Mouse (Mus musculus) erythroblast, adult 5-6 weeks (primary cell): ENCODE data around the gene Cdx4. TPM values are rescaled to one million over a fixed set of nuclear protein-coding genes. Genes with fewer than 3 reads are reported as not detected.

Experiments
- ATAC-seq: replicated peaks from 2 replicates; pipeline ENCODE4 v1.8.0; 2016; ENCODE audit warnings: moderate number of reproducible peaks, mild to moderate bottlenecking, moderate TSS enrichment, inconsistent platforms; ENCODE audit not compliant: poor library complexity, low FRiP score, severe bottlenecking
- total RNA-seq, 2 experiments: library from RNA; stranded (forward) in 1 of 2; stranded (reverse) in 1 of 2; fragments of 150-400 nt in 1 of 2; fragments of 200-764, 138-1000 nt in 1 of 2; gene quantifications; 2 replicates each; pipeline versions ENCODE4 v1.2.3 to v1.2.4; 2015 to 2017; ENCODE audit warnings: low replicate concordance in 2 of 2

The Cdx4 gene
- total RNA-seq, 2 experiments from 2014 or later: not detected

GRCm38 (mm10) chrX:103371627-103372026 lies 50.4 kb downstream of the Cdx4 start:
- ATAC-seq: no peak

GRCm38 (mm10) chrX:103374250-103374649 lies 53.1 kb downstream of the Cdx4 start:
- ATAC-seq: no peak

Other genes starting within 250 kb of the Cdx4 start
- not detected in 2 replicates for gene Nap1l2, start 134.8 kb upstream of the Cdx4 start, total RNA-seq (2015; ENCODE audit: low replicate concordance)
- gene Nap1l2, start 134.8 kb upstream of the Cdx4 start, total RNA-seq (2017; ENCODE audit: low replicate concordance): not detected in 2 replicates
- not detected in 2 replicates for gene Chic1, start 35.1 kb downstream of the Cdx4 start, total RNA-seq (2015; ENCODE audit: low replicate concordance)
- gene Chic1, start 35.1 kb downstream of the Cdx4 start, total RNA-seq (2017; ENCODE audit: low replicate concordance): under 0.01 and 0.09 TPM in 2 replicates
- gene Tsx, start 93.1 kb downstream of the Cdx4 start, total RNA-seq (2015; ENCODE audit: low replicate concordance): not detected in 2 replicates
- gene Tsx, start 93.1 kb downstream of the Cdx4 start, total RNA-seq (2017; ENCODE audit: low replicate concordance): not detected in 2 replicates
- not detected in 2 replicates for gene Gm26992, start 100.6 kb downstream of the Cdx4 start, total RNA-seq (2015; ENCODE audit: low replicate concordance)
- gene Gm26992, start 100.6 kb downstream of the Cdx4 start, total RNA-seq (2017; ENCODE audit: low replicate concordance): not detected in 2 replicates